Mouse (Mus musculus) kidney, postnatal 0 days (tissue): Measurements from ENCODE around the gene Pigf. TPM values are rescaled to one million over a fixed set of nuclear protein-coding genes. Genes with fewer than 3 reads are reported as not detected.
A peak's percentile ranks its signal among the peaks of the same experiment; 100 is the strongest.

Experiments used
- ATAC-seq: fragments of 200-750 bp; cut with Nextera tagmentation; replicated peaks from 2 replicates; pipeline ENCODE4 v1.8.0; 2017; ENCODE audit warnings: low read depth, moderate number of reproducible peaks, moderate TSS enrichment, moderate library complexity; ENCODE audit not compliant: low FRiP score
- DNase-seq: peaks from one replicate; pipeline ENCODE4 v3.0.0-alpha.2; 2016; ENCODE audit warnings: low spot score
- H3K27ac ChIP-seq: fragments of 300-500 bp; sonication (generic); 2 replicates; pipeline ENCODE4 v1.5.1; 2014; ENCODE audit warnings: mild to moderate bottlenecking
- H3K27me3 ChIP-seq: fragments of 300-500 bp; sonication (generic); 2 replicates; pipeline ENCODE4 v1.6.1; 2014; ENCODE audit warnings: low read length, mixed read lengths; ENCODE audit not compliant: insufficient read depth
- H3K36me3 ChIP-seq: fragments of 300-500 bp; sonication (generic); 2 replicates; pipeline ENCODE4 v1.6.1; 2014; ENCODE audit warnings: low read length, mixed read lengths; ENCODE audit not compliant: insufficient read depth
- H3K4me1 ChIP-seq: fragments of 300-500 bp; sonication (generic); replicated peaks from 2 replicates; pipeline ENCODE4 v1.6.1; 2014; ENCODE audit warnings: antibody characterized with exemption, low read length, mixed read lengths; ENCODE audit not compliant: insufficient read depth
- H3K4me2 ChIP-seq: fragments of 300-500 bp; sonication (generic); 2 replicates; pipeline ENCODE4 v1.6.1; 2014; ENCODE audit warnings: mild to moderate bottlenecking, low read length, moderate library complexity, mixed read lengths
- H3K4me3 ChIP-seq: fragments of 300-500 bp; sonication (generic); replicated peaks from 2 replicates; pipeline ENCODE4 v1.5.1; 2014; ENCODE audit warnings: low read depth, low read length
- H3K9ac ChIP-seq: fragments of 300-500 bp; sonication (generic); 2 replicates; pipeline ENCODE4 v1.6.1; 2014; ENCODE audit warnings: low read depth, low read length
- H3K9me3 ChIP-seq: fragments of 300-500 bp; sonication (generic); replicated peaks from 2 replicates; pipeline ENCODE4 v1.6.1; 2016; ENCODE audit warnings: low read length, inconsistent platforms, mixed read lengths
- CTCF ChIP-seq: IDR thresholded peaks from 2 replicates; pipeline ENCODE4 v1.5.1; 2016; ENCODE audit warnings: antibody characterized with exemption, low read depth, mild to moderate bottlenecking, moderate library complexity
- WGBS: fragments of 180-500 bp; shearing (Covaris S2); extraction: QIAGEN DNeasy Blood & Tissue Kit; methylation state at CpG from one replicate; pipeline ENCODE4 v1.1.7; 2014; 5-methylcytosine and 5-hydroxymethylcytosine counted together
- polyA plus RNA-seq: library from polyadenylated mRNA; unstranded; fragments of >200 nt; fragmentation: Nextera tagmentation; extraction: Ambion mirVana; gene quantifications from 2 replicates; pipeline ENCODE4 v1.2.1, GENCODE M21; 2015

Gene Pigf
- polyA plus RNA-seq, 1 experiment from 2014 or later = 48.4 TPM

GRCm38 (mm10) chr17:87044364-87044763 lies 19.2 kb upstream of the Pigf start:
- DNase-seq = peak; percentile 97
- H3K4me3 ChIP-seq = no peak overlapping the region
- H3K36me3 ChIP-seq = no peaks in the 10 kb centered on the region
- H3K4me1 ChIP-seq = no peaks in the 10 kb centered on the region
- H3K4me2 ChIP-seq = no peak overlapping the region
- peak; percentile 65 for ATAC-seq
- no peaks in the 10 kb centered on the region for H3K27me3 ChIP-seq
- H3K9ac ChIP-seq = no peak overlapping the region
- H3K27ac ChIP-seq = no peak overlapping the region
- H3K9me3 ChIP-seq = no peaks in the 10 kb centered on the region
- 1% methylated on average over 15 of the region's 15 CpGs for WGBS
- TF ChIP-seq CTCF = peak; percentile 100

GRCm38 (mm10) chr17:87041739-87042138 lies 16.5 kb upstream of the Pigf start:
- no peak overlapping the region for H3K9ac ChIP-seq
- peaks cover 7% of the 10 kb centered on the region for H3K36me3 ChIP-seq
- H3K4me1 ChIP-seq = no peaks in the 10 kb centered on the region
- H3K4me2 ChIP-seq = no peak overlapping the region
- no peak overlapping the region for H3K27ac ChIP-seq
- H3K27me3 ChIP-seq = no peaks in the 10 kb centered on the region
- ATAC-seq = no peak
- DNase-seq = no peak
- H3K4me3 ChIP-seq = no peak overlapping the region
- H3K9me3 ChIP-seq = no peaks in the 10 kb centered on the region
- TF ChIP-seq CTCF = no peak
- 65% methylated on average over 19 of the region's 19 CpGs for WGBS

- Histone ChIP-seq H3K36me3 (peaks cover 10% of the 10 kb centered on the region), H3K4me2 (no peak overlapping the region), H3K27me3 (no peaks in the 10 kb centered on the region), H3K9ac (no peak overlapping the region), H3K27ac (no peak overlapping the region), H3K4me3 (no peak overlapping the region), H3K4me1 (no peaks in the 10 kb centered on the region), H3K9me3 (no peaks in the 10 kb centered on the region)
- ATAC-seq (no peak), DNase-seq (no peak)
- TF ChIP-seq CTCF = no peak
- WGBS = 85% methylated on average over 5 of the region's 5 CpGs
Observed at GRCm38 (mm10) chr17:87038496-87038895, 13.3 kb upstream of the Pigf start.

- TF ChIP-seq CTCF = peak; percentile 88
- no peaks in the 10 kb centered on the region for H3K4me1 ChIP-seq
- no peak for ATAC-seq
- H3K27ac ChIP-seq = no peak overlapping the region
- no peaks in the 10 kb centered on the region for H3K27me3 ChIP-seq
- no peak overlapping the region for H3K4me3 ChIP-seq
- no peak overlapping the region for H3K9ac ChIP-seq
- H3K36me3 ChIP-seq = peaks cover 17% of the 10 kb centered on the region
- 55% methylated on average over 9 of the region's 10 CpGs for WGBS
- no peak overlapping the region for H3K4me2 ChIP-seq
- no peaks in the 10 kb centered on the region for H3K9me3 ChIP-seq
- peak; percentile 74 for DNase-seq
Observed at GRCm38 (mm10) chr17:87036141-87037073, 11.2 kb upstream of the Pigf start.

- Histone ChIP-seq H3K9me3 (no peaks in the 10 kb centered on the region), H3K4me1 (no peaks in the 10 kb centered on the region), H3K36me3 (no peaks in the 10 kb centered on the region), H3K4me3 (peak overlapping the region; percentile 91), H3K27me3 (no peaks in the 10 kb centered on the region), H3K27ac (no peak overlapping the region), H3K4me2 (peak overlapping the region; percentile 96), H3K9ac (peak overlapping the region; percentile 68)
- DNase-seq (peak; percentile 13), ATAC-seq (peak; percentile 82)
- WGBS = 1% methylated on average over 54 of the region's 55 CpGs
- TF ChIP-seq CTCF = no peak
Observed at GRCm38 (mm10) chr17:87024491-87025242, 539 bp downstream of the Pigf start.

- TF ChIP-seq CTCF = no peak
- Histone ChIP-seq H3K4me1 (no peaks in the 10 kb centered on the region), H3K27ac (no peak overlapping the region), H3K4me3 (no peak overlapping the region), H3K36me3 (no peaks in the 10 kb centered on the region), H3K9ac (no peak overlapping the region), H3K9me3 (no peaks in the 10 kb centered on the region), H3K27me3 (no peaks in the 10 kb centered on the region), H3K4me2 (no peak overlapping the region)
- DNase-seq = no peak
- no peak for ATAC-seq
- 80% methylated on average over 5 of the region's 5 CpGs for WGBS
Observed at GRCm38 (mm10) chr17:87019692-87020091, 5.5 kb downstream of the Pigf start.
